Mouse (Mus musculus) thymus, adult 2 months (tissue): ENCODE measurements around the gene Fbxo9. TPM values are rescaled to one million over a fixed set of nuclear protein-coding genes. Genes with fewer than 3 reads are reported as not detected.

Source experiments
- DNase-seq: peaks from one replicate; pipeline ENCODE4 v3.0.0; 2021
- H3K27ac ChIP-seq: fragments of 200-500 bp; 2 replicates; pipeline ENCODE4 v1.5.1; 2012; ENCODE audit warnings: low read length, control low read depth; ENCODE audit not compliant: control insufficient read depth, insufficient read depth
- H3K27me3 ChIP-seq: fragments of 200-500 bp; 2 replicates; pipeline ENCODE4 v1.6.1; 2012; ENCODE audit warnings: mild to moderate bottlenecking, low read length, moderate library complexity, mixed read lengths; ENCODE audit not compliant: control insufficient read depth, insufficient read depth
- H3K36me3 ChIP-seq: fragments of 200-500 bp; 2 replicates; pipeline ENCODE4 v1.6.1; 2012; ENCODE audit warnings: mild to moderate bottlenecking, low read length, moderate library complexity; ENCODE audit not compliant: control insufficient read depth, insufficient read depth
- H3K4me1 ChIP-seq: fragments of 200-500 bp; replicated peaks from 2 replicates; pipeline ENCODE4 v1.6.1; 2012; ENCODE audit warnings: low read length; ENCODE audit not compliant: control insufficient read depth, insufficient read depth
- H3K4me3 ChIP-seq: fragments of 200-500 bp; 2 replicates; pipeline ENCODE4 v1.5.1; 2012; ENCODE audit warnings: mild to moderate bottlenecking, low read length, control low read depth, moderate library complexity; ENCODE audit not compliant: control insufficient read depth, insufficient read depth
- CTCF ChIP-seq: fragments of 200-500 bp; IDR thresholded peaks from 2 replicates; pipeline ENCODE4 v1.5.1; 2012; ENCODE audit warnings: mild to moderate bottlenecking, control low read depth, low read length, moderate library complexity, borderline replicate concordance; ENCODE audit not compliant: control insufficient read depth, poor library complexity, insufficient read depth; ENCODE audit errors: extremely low read depth
- POLR2A ChIP-seq: fragments of 200-500 bp; IDR thresholded peaks from 2 replicates; pipeline ENCODE4 v1.6.1; 2012; ENCODE audit warnings: mild to moderate bottlenecking, low read length, control low read depth, moderate library complexity; ENCODE audit not compliant: control insufficient read depth, poor library complexity, insufficient read depth; ENCODE audit errors: extremely low read depth
- WGBS: fragments of 180-500 bp; shearing (Covaris S2); methylation state at CpG from one replicate; pipeline ENCODE4 v1.1.7; 2018; 5-methylcytosine and 5-hydroxymethylcytosine counted together
- polyA plus RNA-seq: library from polyadenylated mRNA; depleted of rRNA; stranded (reverse); fragments of >200 nt; gene quantifications from 2 replicates; pipeline ENCODE4 v1.2.3, GENCODE M21; 2012

Fbxo9 gene
- polyA plus RNA-seq, 1 experiment: 119 TPM

DNA sequence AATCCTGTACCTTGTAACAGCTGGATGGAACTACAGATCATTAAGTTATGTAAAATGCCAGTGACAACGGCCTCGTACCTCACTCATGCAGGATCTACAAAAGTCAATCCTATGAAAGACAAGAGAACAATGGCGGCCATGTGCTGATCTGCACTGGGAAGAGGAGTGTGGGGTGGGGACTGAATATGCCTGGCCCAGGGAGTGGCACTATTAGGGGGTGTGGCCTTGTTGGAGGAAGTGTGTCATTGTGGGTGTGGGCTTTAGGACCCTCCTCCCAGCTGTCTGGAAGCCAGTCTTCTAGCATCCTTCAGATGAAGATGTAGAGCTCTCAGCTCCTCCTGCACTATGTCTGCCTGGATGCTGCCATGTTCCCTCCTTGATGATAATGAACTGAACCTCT is 18.3 kb downstream of the Fbxo9 start:
- H3K27ac ChIP-seq: no peak overlapping the region
- DNase-seq: no peak
- H3K4me1 ChIP-seq: no peaks in the 10 kb centered on the region
- no peak for TF ChIP-seq CTCF
- TF ChIP-seq POLR2A: no peak
- no peak overlapping the region for H3K4me3 ChIP-seq
- over 99% methylated on average over 3 of the region's 3 CpGs for WGBS
- peaks cover 31% of the 10 kb centered on the region for H3K36me3 ChIP-seq
- H3K27me3 ChIP-seq: no peaks in the 10 kb centered on the region

DNA sequence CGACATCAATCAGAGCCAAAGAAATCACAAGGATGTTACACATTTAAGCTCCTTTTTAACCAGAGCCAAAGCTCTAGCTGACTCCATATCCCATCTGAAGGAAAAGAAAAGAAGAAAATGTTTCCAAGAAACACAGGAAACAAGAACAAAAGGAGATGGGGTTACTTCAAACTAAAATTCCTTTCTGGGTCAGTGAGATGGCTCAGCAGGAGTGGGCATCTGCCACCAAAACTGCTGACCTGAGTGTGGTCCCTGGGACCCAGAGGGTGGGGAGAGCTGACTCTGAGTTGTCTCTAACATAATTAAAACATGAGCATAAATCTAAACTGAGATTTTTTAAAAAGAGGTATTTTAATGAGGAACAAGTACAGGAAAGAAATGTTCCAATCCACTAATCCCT is 19.0 kb downstream of the Fbxo9 start:
- Histone ChIP-seq H3K4me3 (no peak overlapping the region), H3K27ac (no peak overlapping the region), H3K4me1 (no peaks in the 10 kb centered on the region), H3K36me3 (peaks cover 31% of the 10 kb centered on the region), H3K27me3 (no peaks in the 10 kb centered on the region)
- 94% methylated on average over 1 of the region's 1 CpGs for WGBS
- no peak for DNase-seq
- no peak for TF ChIP-seq POLR2A
- TF ChIP-seq CTCF: no peak

DNA sequence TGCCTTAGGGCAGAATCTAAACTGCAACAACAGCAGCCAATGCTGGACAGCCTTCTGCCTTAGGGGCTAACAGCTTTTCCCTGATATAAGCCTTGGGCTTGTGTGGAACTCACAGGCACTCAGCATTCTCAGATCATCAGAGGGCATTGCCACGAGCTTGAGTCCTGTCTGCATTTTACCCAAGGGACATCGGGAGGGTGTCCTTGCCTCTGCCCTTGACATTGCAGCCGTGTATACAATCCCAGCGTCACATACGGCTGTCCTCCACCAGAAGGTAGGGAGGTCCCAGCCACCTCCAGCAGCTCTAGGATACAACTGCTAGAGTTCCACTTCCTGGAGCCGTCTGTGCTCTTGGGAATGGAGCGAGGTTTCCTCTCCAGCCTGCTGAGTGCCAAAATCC is 19.9 kb downstream of the Fbxo9 start:
- no peak for DNase-seq
- 94% methylated on average over 7 of the region's 7 CpGs for WGBS
- TF ChIP-seq CTCF: no peak
- no peak for TF ChIP-seq POLR2A
- H3K27me3 ChIP-seq: no peaks in the 10 kb centered on the region
- peaks cover 36% of the 10 kb centered on the region for H3K36me3 ChIP-seq
- H3K4me1 ChIP-seq: no peaks in the 10 kb centered on the region
- H3K27ac ChIP-seq: no peak overlapping the region
- no peak overlapping the region for H3K4me3 ChIP-seq

DNA sequence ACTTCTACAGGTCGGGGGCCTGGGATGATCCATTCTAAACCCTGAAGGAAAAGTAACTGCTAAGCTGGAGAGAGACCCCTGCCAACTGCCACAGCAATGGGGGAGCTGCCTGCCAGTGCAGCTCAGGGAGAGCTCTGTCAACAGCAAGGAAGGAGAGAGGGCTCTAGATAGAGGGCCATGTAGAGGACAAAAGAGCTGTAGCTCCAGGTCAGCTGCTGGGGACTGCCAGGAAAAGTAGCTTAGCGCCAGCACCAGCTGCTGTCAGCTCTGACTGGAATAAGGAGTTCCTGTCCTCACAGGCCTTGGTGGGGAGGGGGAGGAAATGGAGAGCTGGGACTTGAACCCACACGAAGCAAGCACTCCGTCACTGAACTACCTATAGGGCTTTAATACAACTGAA is 20.3 kb downstream of the Fbxo9 start:
- Histone ChIP-seq H3K27me3 (no peaks in the 10 kb centered on the region), H3K27ac (no peak overlapping the region), H3K4me1 (no peaks in the 10 kb centered on the region), H3K4me3 (no peak overlapping the region), H3K36me3 (peaks cover 37% of the 10 kb centered on the region)
- WGBS: 93% methylated on average over 4 of the region's 4 CpGs
- no peak for TF ChIP-seq CTCF
- DNase-seq: no peak

DNA sequence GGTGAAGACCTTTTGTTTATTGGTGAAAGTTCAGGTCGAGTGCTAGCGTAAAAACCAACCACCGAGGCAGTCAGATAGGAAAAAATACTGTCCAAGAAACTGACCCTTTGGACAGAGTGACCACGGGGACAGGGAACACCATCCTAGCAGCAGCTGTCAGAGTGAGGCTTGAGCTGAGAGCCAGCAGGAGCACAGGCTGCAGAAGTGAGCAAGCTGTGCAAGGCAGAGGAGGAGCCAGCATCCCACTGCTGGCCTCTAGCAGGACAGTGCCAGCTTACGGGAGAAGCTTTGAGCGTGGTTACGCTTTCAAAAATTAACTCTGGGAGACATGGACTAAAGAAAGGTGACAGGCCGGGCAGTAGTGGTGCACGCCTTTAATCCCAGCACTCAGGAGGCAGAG is 21.1 kb downstream of the Fbxo9 start:
- H3K27me3 ChIP-seq: no peaks in the 10 kb centered on the region
- no peaks in the 10 kb centered on the region for H3K4me1 ChIP-seq
- TF ChIP-seq CTCF (no peak), POLR2A (no peak)
- no peak overlapping the region for H3K27ac ChIP-seq
- WGBS: 97% methylated on average over 9 of the region's 9 CpGs
- no peak for DNase-seq
- H3K4me3 ChIP-seq: no peak overlapping the region
- H3K36me3 ChIP-seq: peaks cover 39% of the 10 kb centered on the region

DNA sequence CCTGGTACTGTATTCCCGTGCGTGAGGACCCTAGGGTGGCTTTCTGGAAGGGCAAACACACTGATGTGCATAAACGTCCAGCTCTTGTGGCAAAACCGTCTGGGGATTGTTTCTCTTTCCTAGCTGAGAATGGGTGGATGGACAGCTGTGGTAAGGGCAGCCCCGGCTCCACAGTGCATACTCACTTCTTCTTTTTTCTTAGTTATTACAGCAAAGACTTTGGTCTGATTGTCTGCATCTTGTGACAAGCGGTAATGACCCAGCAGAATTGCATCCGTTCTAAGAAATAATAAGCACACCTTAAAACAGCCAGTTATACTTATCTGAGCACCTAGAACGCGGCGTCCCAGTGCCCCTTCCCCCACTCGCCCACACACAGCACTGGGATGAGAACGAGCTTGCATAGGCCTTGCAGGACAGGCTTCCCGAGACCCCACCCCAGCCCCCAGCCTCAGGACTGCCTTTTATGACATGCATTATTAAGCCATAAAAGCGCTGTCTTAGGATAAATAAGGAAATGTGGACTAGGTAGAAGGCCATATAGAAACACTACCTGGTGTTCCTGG is 23.1 kb downstream of the Fbxo9 start:
- Histone ChIP-seq H3K4me3 (no peak overlapping the region), H3K4me1 (no peaks in the 10 kb centered on the region), H3K27ac (no peak overlapping the region), H3K36me3 (peaks cover 46% of the 10 kb centered on the region), H3K27me3 (no peaks in the 10 kb centered on the region)
- WGBS: 64% methylated on average over 14 of the region's 14 CpGs
- DNase-seq: no peak
- TF ChIP-seq CTCF (no peak), POLR2A (no peak)

DNA sequence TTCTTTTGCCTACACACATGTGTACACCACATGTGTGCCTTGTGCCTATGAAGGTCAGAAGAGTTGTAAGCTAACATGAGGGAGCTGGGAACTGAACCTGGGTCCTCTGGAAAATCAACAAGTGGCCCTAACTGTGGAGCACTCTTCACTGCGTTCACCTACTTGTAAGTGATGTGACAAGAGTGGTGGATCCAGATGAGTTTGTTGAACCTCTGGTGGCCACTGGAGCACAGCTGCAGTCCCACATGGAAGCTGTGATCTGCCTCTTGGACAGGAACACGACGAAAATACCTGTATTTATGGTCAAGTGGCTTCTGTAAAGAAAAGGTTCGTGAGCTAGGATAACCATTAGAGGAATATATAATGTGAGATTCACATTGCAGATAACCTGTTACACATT is 24.5 kb downstream of the Fbxo9 start:
- no peak for DNase-seq
- no peaks in the 10 kb centered on the region for H3K4me1 ChIP-seq
- no peak for TF ChIP-seq POLR2A
- no peak for TF ChIP-seq CTCF
- no peaks in the 10 kb centered on the region for H3K27me3 ChIP-seq
- H3K4me3 ChIP-seq: no peak overlapping the region
- peaks cover 46% of the 10 kb centered on the region for H3K36me3 ChIP-seq
- WGBS: 95% methylated on average over 4 of the region's 4 CpGs
- no peak overlapping the region for H3K27ac ChIP-seq
